Mouse (Mus musculus) adrenal gland, postnatal 10 days (tissue): Measurements from ENCODE around the gene Srgap3. TPM values are rescaled to one million over a fixed set of nuclear protein-coding genes. Genes with fewer than 3 reads are reported as not detected.

Experiments
- total RNA-seq, 2 experiments: library from RNA; stranded (reverse); gene quantifications; 2 replicates each; pipeline ENCODE4 v1.2.3; 2021

Gene Srgap3
- total RNA-seq, 2 experiments from 2014 or later = 13.2 to 15.8 TPM

Other genes starting within 250 kb of the Srgap3 start
- 10 to 100 TPM; 30.9 to 35.1 TPM for gene Thumpd3, start 99.0 kb upstream of the Srgap3 start, total RNA-seq
- 100 to 1,000 TPM in 1 of 2 experiments, 10 to 100 TPM in 1; 84.7 to 117 TPM for gene Setd5, start 130.1 kb upstream of the Srgap3 start, total RNA-seq
- gene Lhfpl4, start 248.1 kb upstream of the Srgap3 start, total RNA-seq = 1 to 10 TPM; 3.2 to 4.8 TPM